Mouse (Mus musculus) intestine, postnatal 0 days (tissue): ENCODE measurements around the gene Adam10. TPM values are rescaled to one million over a fixed set of nuclear protein-coding genes. Genes with fewer than 3 reads are reported as not detected.

Experiments used
- ATAC-seq: fragments of 200-750 bp; cut with Nextera tagmentation; 2 replicates; pipeline ENCODE4 v1.8.0; 2017; ENCODE audit warnings: mild to moderate bottlenecking, moderate TSS enrichment, moderate library complexity
- H3K27ac ChIP-seq: fragments of 300-500 bp; sonication (generic); 2 replicates; pipeline ENCODE4 v1.5.1; 2014; ENCODE audit warnings: mild to moderate bottlenecking, low read depth, low read length, moderate library complexity
- H3K27me3 ChIP-seq: fragments of 300-500 bp; sonication (generic); replicated peaks from 2 replicates; pipeline ENCODE4 v1.6.1; 2014; ENCODE audit warnings: low read length, mixed read lengths; ENCODE audit not compliant: control insufficient read depth, insufficient read depth
- H3K36me3 ChIP-seq: fragments of 300-500 bp; sonication (generic); 2 replicates; pipeline ENCODE4 v1.6.1; 2014; ENCODE audit warnings: mild to moderate bottlenecking, moderate library complexity; ENCODE audit not compliant: control insufficient read depth, insufficient read depth
- H3K4me1 ChIP-seq: fragments of 300-500 bp; sonication (generic); replicated peaks from 2 replicates; pipeline ENCODE4 v1.6.1; 2014; ENCODE audit warnings: antibody characterized with exemption, low read length, mixed read lengths; ENCODE audit not compliant: control insufficient read depth, insufficient read depth
- H3K4me2 ChIP-seq: fragments of 300-500 bp; sonication (generic); replicated peaks from 2 replicates; pipeline ENCODE4 v1.6.1; 2014; ENCODE audit warnings: low read depth, mild to moderate bottlenecking, moderate library complexity
- H3K4me3 ChIP-seq: fragments of 300-500 bp; sonication (generic); 2 replicates; pipeline ENCODE4 v1.5.1; 2014; ENCODE audit warnings: low read depth, low read length
- H3K9ac ChIP-seq: fragments of 300-500 bp; sonication (generic); 2 replicates; pipeline ENCODE4 v1.6.1; 2014; ENCODE audit warnings: mild to moderate bottlenecking, low read depth, low read length
- H3K9me3 ChIP-seq: fragments of 300-500 bp; sonication (generic); 2 replicates; pipeline ENCODE4 v1.6.1; 2016; ENCODE audit warnings: mixed run types; ENCODE audit not compliant: control insufficient read depth
- CTCF ChIP-seq: sonication (generic); IDR thresholded peaks from 2 replicates; pipeline ENCODE4 v1.5.1; 2016; ENCODE audit warnings: low read depth, mild to moderate bottlenecking, control low read depth, antibody characterized with exemption, moderate library complexity
- WGBS: fragments of 180-500 bp; shearing (Covaris S2); extraction: QIAGEN DNeasy Blood & Tissue Kit; methylation state at CpG from one replicate; pipeline ENCODE4 v1.1.7; 2014; 5-methylcytosine and 5-hydroxymethylcytosine counted together
- polyA plus RNA-seq: library from polyadenylated mRNA; unstranded; fragments of >200 nt; fragmentation: Nextera tagmentation; extraction: Ambion mirVana; gene quantifications from 2 replicates; pipeline ENCODE4 v1.2.1, GENCODE M21; 2015

Adam10 gene
- polyA plus RNA-seq, 1 experiment from 2014 or later, result 33.5 TPM

DNA sequence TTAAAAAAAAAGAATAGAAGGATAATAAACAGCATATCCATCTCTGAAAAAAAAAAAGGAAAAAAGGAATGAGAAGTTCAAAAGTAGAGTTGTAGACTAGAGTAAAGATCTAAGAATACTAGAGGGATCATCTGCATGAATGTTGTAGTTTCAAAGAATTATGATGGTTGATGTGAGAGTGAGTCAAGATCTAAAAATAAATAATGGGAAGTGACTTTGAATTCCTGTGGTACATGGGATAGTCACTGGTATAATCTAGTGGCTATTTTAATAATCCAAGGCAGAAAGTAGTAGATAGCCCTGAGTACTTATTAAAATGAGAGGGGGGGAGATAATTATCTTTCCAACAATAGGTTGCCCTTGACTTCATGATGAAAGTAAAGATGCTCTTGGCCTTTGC lies 52.3 kb downstream of the Adam10 start:
- H3K36me3 ChIP-seq, result no peaks in the 10 kb centered on the region
- H3K9me3 ChIP-seq, result no peaks in the 10 kb centered on the region
- H3K27ac ChIP-seq, result no peak overlapping the region
- no peak for ATAC-seq
- no peak overlapping the region for H3K4me2 ChIP-seq
- no peak overlapping the region for H3K9ac ChIP-seq
- no peaks in the 10 kb centered on the region for H3K27me3 ChIP-seq
- TF ChIP-seq CTCF, result no peak
- no peaks in the 10 kb centered on the region for H3K4me1 ChIP-seq
- H3K4me3 ChIP-seq, result no peak overlapping the region

DNA sequence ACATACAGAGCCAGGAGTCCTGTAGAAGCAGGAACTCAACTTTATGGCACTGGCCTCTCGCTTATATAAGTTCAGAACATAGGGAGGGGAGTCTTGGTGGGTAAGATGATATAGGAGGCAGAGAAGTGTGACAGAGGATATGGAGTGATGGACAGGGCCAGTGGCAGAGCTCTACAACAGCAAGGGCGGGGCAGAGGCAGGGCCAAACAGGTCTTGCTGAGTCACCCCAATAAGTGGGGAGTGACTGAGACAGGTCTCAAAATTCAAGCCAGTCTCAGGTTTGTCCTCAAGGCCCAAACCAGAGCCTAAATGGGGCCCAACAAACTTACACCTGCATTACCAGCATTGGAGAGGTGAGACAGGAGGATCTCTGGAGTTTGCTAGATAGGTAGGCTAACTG lies 54.4 kb downstream of the Adam10 start:
- Histone ChIP-seq H3K27me3 (no peaks in the 10 kb centered on the region), H3K4me2 (no peak overlapping the region), H3K4me1 (no peaks in the 10 kb centered on the region), H3K9me3 (no peaks in the 10 kb centered on the region), H3K9ac (no peak overlapping the region), H3K36me3 (no peaks in the 10 kb centered on the region), H3K27ac (no peak overlapping the region), H3K4me3 (no peak overlapping the region)
- ATAC-seq, result no peak
- WGBS, result 89% methylated on average over 2 of the region's 2 CpGs
- TF ChIP-seq CTCF, result no peak

DNA sequence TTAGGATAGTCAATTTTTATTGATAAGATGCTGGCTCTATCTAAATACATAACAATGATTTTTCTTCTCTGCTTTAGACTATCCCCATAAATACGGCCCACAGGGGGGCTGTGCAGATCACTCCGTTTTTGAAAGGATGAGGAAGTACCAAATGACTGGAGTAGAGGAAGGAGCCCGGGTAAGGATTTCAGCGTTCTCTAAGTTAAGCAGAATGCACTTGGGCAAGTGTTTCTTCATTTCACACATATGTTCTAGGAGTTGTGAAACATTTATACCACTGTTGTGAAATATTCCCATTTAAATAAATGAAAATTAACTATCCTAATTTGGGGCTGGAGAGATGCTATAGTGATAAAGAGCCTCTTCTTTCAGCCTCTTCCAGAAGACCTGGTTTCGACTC lies 61.2 kb downstream of the Adam10 start:
- no peak for ATAC-seq
- Histone ChIP-seq H3K4me2 (no peak overlapping the region), H3K4me3 (no peak overlapping the region), H3K4me1 (no peaks in the 10 kb centered on the region), H3K9me3 (no peaks in the 10 kb centered on the region), H3K27me3 (no peaks in the 10 kb centered on the region), H3K36me3 (0 out of 2 replicates have a peak, but pooled peaks cover 2% of the 10 kb centered on the region), H3K27ac (no peak overlapping the region), H3K9ac (no peak overlapping the region)
- TF ChIP-seq CTCF, result no peak
- 86% methylated on average over 5 of the region's 5 CpGs for WGBS

DNA sequence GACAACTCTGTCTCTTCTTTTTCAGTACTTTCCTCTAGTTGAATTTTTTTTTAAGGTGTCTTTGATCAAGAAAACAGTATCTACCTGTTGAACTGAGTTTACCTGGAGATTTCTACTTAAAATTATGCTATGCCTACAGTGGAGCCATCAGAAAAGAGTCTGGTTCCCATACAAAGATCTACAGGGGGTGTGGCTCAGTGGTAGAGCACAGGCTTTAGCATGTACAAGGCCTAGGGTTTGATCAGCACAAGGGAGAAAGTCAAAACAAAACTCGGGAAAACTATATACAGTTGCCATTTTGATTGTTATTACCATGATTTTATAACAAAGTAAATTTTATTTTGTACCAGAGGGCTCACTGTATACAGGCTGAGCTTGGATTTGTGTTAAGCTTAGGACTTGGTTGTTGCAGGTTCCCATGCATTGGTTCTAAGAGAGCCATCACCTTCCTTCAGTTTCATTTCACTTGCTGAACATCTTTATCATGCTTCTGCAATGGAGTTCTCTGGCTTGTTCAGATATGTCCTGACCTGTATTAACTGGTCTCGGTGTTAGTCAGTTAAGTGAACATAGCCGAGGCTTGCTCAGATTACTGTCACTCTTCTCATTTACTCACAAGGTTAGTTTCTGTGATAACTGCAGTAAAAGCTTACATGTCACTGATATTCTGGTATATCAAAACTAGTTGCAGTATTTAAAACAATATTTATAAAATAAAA lies 72.9 kb downstream of the Adam10 start:
- Histone ChIP-seq H3K27ac (no peak overlapping the region), H3K9ac (no peak overlapping the region), H3K4me1 (no peaks in the 10 kb centered on the region), H3K4me2 (no peak overlapping the region), H3K4me3 (no peak overlapping the region), H3K27me3 (no peaks in the 10 kb centered on the region), H3K36me3 (peaks cover 28% of the 10 kb centered on the region), H3K9me3 (no peaks in the 10 kb centered on the region)
- TF ChIP-seq CTCF, result no peak
- ATAC-seq, result no peak
- WGBS, result 87% methylated on average over 3 of the region's 3 CpGs

- no peaks in the 10 kb centered on the region for H3K27me3 ChIP-seq
- no peak for TF ChIP-seq CTCF
- H3K27ac ChIP-seq, result peak overlapping the region; percentile 66
- no peak overlapping the region for H3K4me3 ChIP-seq
- peaks cover 30% of the 10 kb centered on the region for H3K36me3 ChIP-seq
- H3K4me1 ChIP-seq, result no peaks in the 10 kb centered on the region
- H3K4me2 ChIP-seq, result no peak overlapping the region; the same call in 1 of the 2 replicates
- H3K9me3 ChIP-seq, result no peaks in the 10 kb centered on the region
- no peak overlapping the region for H3K9ac ChIP-seq
- WGBS, result 75% methylated on average over 5 of the region's 5 CpGs
- peak; percentile 38; the same call in 1 of the 2 replicates for ATAC-seq
Measured at GRCm38 (mm10) chr9:70760974-70761373, 82.2 kb downstream of the Adam10 start.

GRCm38 (mm10) chr9:70775517-70775916 lies 96.7 kb downstream of the Adam10 start:
- Histone ChIP-seq H3K4me3 (no peak overlapping the region), H3K9ac (no peak overlapping the region), H3K36me3 (peaks cover 9% of the 10 kb centered on the region), H3K9me3 (no peaks in the 10 kb centered on the region), H3K4me1 (no peaks in the 10 kb centered on the region), H3K4me2 (no peak overlapping the region), H3K27me3 (no peaks in the 10 kb centered on the region), H3K27ac (no peak overlapping the region)
- ATAC-seq, result no peak
- WGBS, result 92% methylated on average over 2 of the region's 2 CpGs
- TF ChIP-seq CTCF, result no peak
